Mouse (Mus musculus): ENCODE data around the gene Acap3. TPM values are rescaled to one million over a fixed set of nuclear protein-coding genes. Genes with fewer than 3 reads are reported as not detected.

Acap3 gene
- total and polyA plus RNA-seq, 3 experiments, result 24.5 to 39.1 TPM; not detected in 1

DNA sequence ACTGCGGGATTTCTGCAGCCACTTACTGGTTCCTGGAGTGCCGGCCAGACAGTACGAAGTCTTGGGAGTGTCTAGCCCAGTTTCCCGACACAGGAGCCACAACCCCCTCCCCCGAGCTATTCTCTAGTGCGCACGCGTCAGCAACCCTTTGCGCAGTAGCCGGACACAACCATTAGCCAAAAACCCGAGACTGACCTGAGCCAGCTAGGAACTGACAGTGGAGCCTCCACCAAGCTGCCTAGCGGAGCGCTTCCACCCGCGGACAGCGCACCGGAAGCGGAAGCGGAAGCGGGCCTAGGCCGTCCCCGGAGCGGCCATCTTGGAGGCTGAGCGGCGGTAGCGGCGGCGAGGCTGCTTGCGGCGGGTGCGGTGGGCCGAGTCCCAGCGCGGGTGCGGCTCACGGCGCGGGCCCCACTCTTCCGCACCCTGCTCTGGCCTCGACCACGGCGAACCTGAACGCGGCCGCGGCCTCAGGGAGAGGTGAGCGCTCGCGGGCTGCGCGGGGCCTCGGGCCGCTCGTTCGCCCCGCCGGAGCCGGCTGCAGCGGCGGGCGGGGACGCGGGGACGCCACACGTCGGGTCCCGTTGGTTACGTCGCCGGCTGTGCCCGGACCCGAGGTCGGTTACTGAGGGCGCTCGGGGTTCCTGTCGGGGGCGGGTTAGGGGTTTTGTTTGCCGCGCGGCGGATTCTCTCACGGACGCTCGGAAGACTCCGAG, 52.1 kb downstream of the Acap3 start, which contains the start of gene Ube2j2:
Gene Ube2j2, plus strand, starts transcription at position 298 of the 716 bp plus-strand sequence.
- TF ChIP-seq NELFE (IDR thresholded peaks at IDR 0.05; ENCODE audit: low read depth, low read length) (peak; percentile 80), MXI1 (IDR thresholded peaks at IDR 0.05; ENCODE audit: low read depth, low read length) (peak; percentile 89), MAFK (IDR thresholded peaks at IDR 0.05; ENCODE audit: borderline replicate concordance, low read depth, low read length) (no peak), MAZ (IDR thresholded peaks at IDR 0.05; ENCODE audit: low read depth, low read length) (peak; percentile 75; the same call in 1 of the 2 replicates), ETS1 (IDR thresholded peaks at IDR 0.05; ENCODE audit: low read depth, low read length) (peak; percentile 61; the same call in 1 of the 2 replicates), GATA1 (IDR thresholded peaks at IDR 0.05; ENCODE audit: low read depth, low read length) (no peak), MYB (IDR thresholded peaks at IDR 0.05; ENCODE audit: low read depth, low read length) (peak; percentile 16; the same call in 1 of the 2 replicates), MYC (IDR thresholded peaks at IDR 0.05; ENCODE audit: low read depth, low read length) (no peak; the same call in 1 of the 2 replicates), USF1 (IDR thresholded peaks at IDR 0.05; ENCODE audit: low read depth, low read length) (no peak), USF2 (IDR thresholded peaks at IDR 0.05; ENCODE audit: borderline replicate concordance in 1 of 2, insufficient read depth in 1 of 2, low read depth in 1 of 2, low read length in 2 of 2) (no peak), EP300 (IDR thresholded peaks at IDR 0.05; ENCODE audit: low read depth in 1 of 2, low read length in 2 of 2) (peak in 1 of 2 experiments; percentile 48; a peak in 2 of 4 replicates), RCOR1 (IDR thresholded peaks at IDR 0.05; ENCODE audit: low read depth, low read length) (peak; percentile 75; the same call in 1 of the 2 replicates), BHLHE40 (IDR thresholded peaks at IDR 0.05; ENCODE audit: borderline replicate concordance, low read depth, low read length) (no peak), MEF2A (IDR thresholded peaks at IDR 0.05; ENCODE audit: extremely low read depth, insufficient replicate concordance, low read depth, low read length, poor library complexity, severe bottlenecking) (0 out of 2 replicates have a peak, but pooled peaks have one; percentile 55), ZMIZ1 (IDR thresholded peaks at IDR 0.05; ENCODE audit: low read depth, low read length) (peak; percentile 88), CTCF (IDR thresholded peaks at IDR 0.05 in 2 of 3, conservative IDR thresholded peaks at IDR 0.05 in 1 of 3; ENCODE audit: control insufficient read depth in 1 of 3, insufficient read depth in 1 of 3, low read depth in 2 of 3, low read length in 3 of 3, poor library complexity in 1 of 3, severe bottlenecking in 1 of 3) (0 out of 6 replicates have a peak, but pooled peaks of 1 of the 3 experiments have one; percentile 15), SMC3 (IDR thresholded peaks at IDR 0.05; ENCODE audit: low read depth, low read length) (no peak; the same call in 1 of the 2 replicates), TBP (IDR thresholded peaks at IDR 0.05; ENCODE audit: low read depth, low read length) (peak; percentile 76; the same call in 1 of the 2 replicates), POLR2A (IDR thresholded peaks at IDR 0.05; ENCODE audit: control insufficient read depth in 1 of 2, insufficient read depth in 1 of 2, low read depth in 1 of 2, low read length in 2 of 2, poor library complexity in 1 of 2) (peak; percentile 67 to 87; a peak in 3 of 4 replicates), HCFC1 (IDR thresholded peaks at IDR 0.05; ENCODE audit: low read depth, low read length) (peak; percentile 96), CHD2 (IDR thresholded peaks at IDR 0.05; ENCODE audit: low read length) (no peak), ZNF384 (IDR thresholded peaks at IDR 0.05; ENCODE audit: low read depth, low read length) (0 out of 2 replicates have a peak, but pooled peaks have one; percentile 5), MAX (IDR thresholded peaks at IDR 0.05; ENCODE audit: low read length) (peak; percentile 70; the same call in 1 of the 2 replicates), ELF1 (IDR thresholded peaks at IDR 0.05; ENCODE audit: low read depth, low read length) (peak; percentile 92), GABPA (IDR thresholded peaks at IDR 0.05; ENCODE audit: low read depth, low read length) (peak; percentile 36; the same call in 1 of the 2 replicates), KAT2A (conservative IDR thresholded peaks at IDR 0.05; ENCODE audit: low read depth, low read length) (peak; percentile 89), TCF12 (IDR thresholded peaks at IDR 0.05; ENCODE audit: low read depth, low read length) (peak; percentile 75), RAD21 (IDR thresholded peaks at IDR 0.05; ENCODE audit: low read depth, low read length) (no peak), POLR2AphosphoS2 (IDR thresholded peaks at IDR 0.05; ENCODE audit: low read length) (peak; percentile 83), NRF1 (IDR thresholded peaks at IDR 0.05; ENCODE audit: insufficient read depth, low read depth, low read length, poor library complexity, severe bottlenecking) (peak; percentile 87), ZKSCAN1 (IDR thresholded peaks at IDR 0.05; ENCODE audit: low read depth, low read length) (no peak), SIN3A (IDR thresholded peaks at IDR 0.05; ENCODE audit: low read length) (peak; percentile 96), POLR2AphosphoS5 (IDR thresholded peaks at IDR 0.05; ENCODE audit: borderline replicate concordance, low read depth, low read length) (no peak), TAL1 (IDR thresholded peaks at IDR 0.05; ENCODE audit: low read length) (no peak)
- Histone ChIP-seq H3K4me1 (ENCODE audit: control insufficient read depth in 1 of 2, insufficient read depth in 2 of 2, low read length in 2 of 2) (peaks cover 3 to 11% of the 10 kb centered on the region in 2 experiments; a peak in 2 of 4 replicates), H3K36me3 (ENCODE audit: control insufficient read depth in 1 of 2, insufficient read depth in 2 of 2, low read length in 2 of 2) (peaks cover 8 to 12% of the 10 kb centered on the region in 2 experiments), H3K9ac (ENCODE audit: control insufficient read depth, low read depth, low read length, poor library complexity, severe bottlenecking) (peak within 1 kb of the TSS; percentile 94), H3K9me3 (replicated peaks; ENCODE audit: insufficient read depth, low read length) (no peaks in the 10 kb centered on the region), H3K27ac (ENCODE audit: control insufficient read depth, low read depth, low read length) (peak within 1 kb of the TSS; percentile 56), H3K4me3 (ENCODE audit: control insufficient read depth in 1 of 2, insufficient read depth in 1 of 2, low read depth in 2 of 2, low read length in 2 of 2) (peak within 1 kb of the TSS; percentile 82 to 88), H3K27me3 (ENCODE audit: control insufficient read depth in 1 of 2, insufficient read depth in 2 of 2, low read length in 2 of 2) (no peaks in the 10 kb centered on the region), H3K79me2 (ENCODE audit: control insufficient read depth, insufficient read depth, low read length, poor library complexity) (peaks cover 50% of the 10 kb centered on the region)
- DNase-seq (ENCODE audit: low read depth, low spot score), result peak; percentile 97

All from MEL (cell line).